Mouse (Mus musculus) CD4-positive, CD25-positive, alpha-beta regulatory T cell, adult 4 months (primary cell): Measurements from ENCODE around the gene Kcne4. TPM values are rescaled to one million over a fixed set of nuclear protein-coding genes. Genes with fewer than 3 reads are reported as not detected.
"Not testable (repeated sequence)": the region's sequence is repeated elsewhere in the genome, so short reads cannot be mapped to it uniquely, and the experiment has no call there.

Experiments
- ATAC-seq: one replicate; pipeline ENCODE4 v1.8.0; 2017
- polyA plus RNA-seq, 2 experiments: library from polyadenylated mRNA; unstranded; fragments of 100-300 nt; shearing (Covaris generic); gene quantifications; one replicate each; pipeline ENCODE4 v1.2.1; 2017

Kcne4 gene
- polyA plus RNA-seq: not detected

DNA sequence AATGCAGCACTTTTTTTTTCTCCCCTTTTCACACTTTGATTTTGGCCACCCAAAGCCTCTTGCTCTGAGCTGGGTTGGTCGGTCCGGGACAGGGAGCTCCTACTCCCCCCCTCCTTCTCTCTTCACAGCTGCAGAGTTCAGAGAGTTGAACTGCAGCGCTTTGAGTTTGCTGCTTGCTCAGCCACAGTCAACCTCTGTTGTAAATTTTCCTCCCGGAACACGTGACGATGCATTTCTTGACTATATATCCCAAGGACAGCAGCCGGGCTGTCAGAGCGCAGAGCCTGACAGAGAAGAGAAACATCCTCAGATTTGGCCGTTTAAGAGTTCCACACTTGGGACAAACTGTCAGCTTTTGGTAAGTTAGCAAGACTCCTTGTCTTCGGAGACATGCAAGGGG is at the start of gene Kcne4:
Gene Kcne4 (plus strand): TSS at position 120 of the 400 bp plus-strand sequence.
- ATAC-seq: no peak

DNA sequence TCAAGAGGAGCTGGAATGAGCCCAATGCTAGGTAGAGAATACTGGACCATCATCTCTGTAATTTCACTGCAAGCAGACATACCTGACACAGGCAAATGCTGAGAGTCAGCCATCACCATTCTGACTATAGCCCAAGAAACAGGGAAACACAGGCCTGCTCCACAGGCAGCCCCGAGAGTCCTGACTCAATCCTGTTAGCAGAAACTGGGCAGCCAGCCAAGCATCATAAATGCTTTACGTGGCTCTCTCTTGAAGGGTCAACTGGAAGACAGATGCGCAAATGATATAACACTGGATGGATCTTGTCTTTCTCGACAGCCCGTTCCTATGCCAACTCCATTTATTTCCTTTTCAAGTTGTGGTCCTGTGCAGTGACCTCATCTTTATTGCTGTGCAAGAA is 34.7 kb upstream of the Kcne4 start:
- no peak for ATAC-seq

DNA sequence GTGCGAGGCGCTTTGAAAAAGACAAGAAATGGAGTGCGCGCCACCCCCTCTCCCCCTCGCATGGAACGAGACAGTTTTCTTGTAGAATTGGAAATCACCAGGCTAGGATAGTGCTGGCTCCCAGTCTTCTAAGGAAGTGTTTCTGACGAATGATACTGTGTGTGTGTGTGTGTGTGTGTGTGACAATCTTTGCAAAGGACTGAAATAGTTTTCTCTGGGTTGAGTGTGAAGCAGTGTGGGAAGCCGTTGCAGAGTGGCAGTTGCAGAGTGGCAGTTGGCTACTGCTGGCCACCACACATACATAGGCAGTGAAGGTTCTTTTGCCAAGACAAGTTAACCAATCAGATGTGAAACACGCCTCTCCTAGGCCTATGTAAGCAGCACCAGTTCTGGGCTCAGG is 31.6 kb upstream of the Kcne4 start:
- not testable (repeated sequence) for ATAC-seq

DNA sequence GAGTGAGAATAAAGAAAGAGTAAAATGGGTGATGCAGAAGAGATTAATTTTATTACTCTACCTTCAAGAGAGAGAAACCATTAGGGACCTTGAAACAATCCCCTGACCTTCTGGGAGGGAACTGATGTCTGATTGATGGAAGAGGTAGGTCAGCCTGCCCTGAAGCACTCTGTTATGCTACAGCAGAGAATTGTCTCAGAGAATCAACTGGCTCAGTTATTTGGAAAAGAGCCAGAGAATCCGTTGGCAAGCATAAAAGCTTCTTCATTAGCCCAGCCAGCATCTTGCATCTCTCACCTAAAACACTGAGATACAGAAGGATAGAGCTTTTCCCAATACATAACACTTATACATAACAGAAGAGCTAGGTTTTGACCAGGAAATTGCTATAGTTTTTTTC is 26.8 kb upstream of the Kcne4 start:
- no peak for ATAC-seq

DNA sequence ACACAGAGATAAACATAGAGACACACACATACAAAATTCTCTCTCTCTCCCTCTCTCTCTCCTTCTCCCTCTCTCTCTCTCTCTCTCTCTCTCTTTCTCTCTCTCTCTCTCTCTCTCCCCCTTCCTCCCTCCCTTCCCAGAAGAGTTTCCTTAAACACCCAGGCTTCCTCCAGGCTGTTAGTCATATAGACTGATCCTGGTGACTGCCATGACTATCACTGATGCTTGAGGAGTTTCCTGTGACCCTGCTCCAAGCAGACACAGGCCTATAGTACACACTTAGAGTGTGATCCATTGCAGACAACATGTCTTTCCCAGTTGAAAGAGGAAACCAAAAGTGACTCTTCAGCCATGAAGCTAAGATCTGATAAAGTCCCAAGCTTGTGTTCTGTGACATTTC is 9.1 kb upstream of the Kcne4 start:
- ATAC-seq: no peak

DNA sequence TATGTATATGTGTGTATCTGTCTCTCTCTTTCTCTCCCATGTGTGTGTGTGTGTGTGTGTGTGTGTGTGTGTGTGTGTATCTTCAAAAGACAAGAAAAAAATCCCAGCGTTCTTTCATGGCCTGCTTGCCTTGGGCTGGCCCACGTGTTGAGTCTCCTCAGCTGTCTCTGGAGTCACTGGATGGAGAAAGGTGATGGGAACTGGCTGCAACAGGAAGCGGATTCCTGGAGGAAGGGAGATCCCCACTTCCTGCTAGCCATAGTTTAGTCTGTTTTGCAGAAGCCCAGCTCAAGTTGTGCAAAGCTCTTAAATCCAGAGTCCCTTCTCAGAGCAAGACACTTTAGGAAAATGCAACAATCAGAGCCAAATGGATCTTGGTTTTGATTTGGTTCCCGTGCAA is 6.7 kb upstream of the Kcne4 start:
- ATAC-seq: no peak

DNA sequence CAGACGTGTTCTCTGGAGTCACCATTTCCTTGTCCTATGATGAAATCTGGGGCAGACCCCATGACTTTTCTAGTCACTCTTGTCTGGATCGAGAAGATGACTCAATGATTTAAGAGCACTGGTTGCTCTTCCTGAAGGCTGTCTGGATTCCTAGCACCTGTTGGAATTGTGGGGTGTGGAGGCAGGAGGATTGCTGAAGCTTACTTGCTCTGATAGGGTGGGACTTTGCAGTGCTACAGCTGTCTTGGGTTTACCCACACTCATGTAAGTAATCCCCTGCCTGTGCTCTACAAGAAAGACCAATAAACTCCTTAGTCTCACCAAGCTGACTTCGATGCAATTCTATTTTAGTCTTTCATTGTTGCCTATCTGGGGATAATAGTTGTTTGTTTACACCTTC is 5.7 kb upstream of the Kcne4 start:
- no peak for ATAC-seq

DNA sequence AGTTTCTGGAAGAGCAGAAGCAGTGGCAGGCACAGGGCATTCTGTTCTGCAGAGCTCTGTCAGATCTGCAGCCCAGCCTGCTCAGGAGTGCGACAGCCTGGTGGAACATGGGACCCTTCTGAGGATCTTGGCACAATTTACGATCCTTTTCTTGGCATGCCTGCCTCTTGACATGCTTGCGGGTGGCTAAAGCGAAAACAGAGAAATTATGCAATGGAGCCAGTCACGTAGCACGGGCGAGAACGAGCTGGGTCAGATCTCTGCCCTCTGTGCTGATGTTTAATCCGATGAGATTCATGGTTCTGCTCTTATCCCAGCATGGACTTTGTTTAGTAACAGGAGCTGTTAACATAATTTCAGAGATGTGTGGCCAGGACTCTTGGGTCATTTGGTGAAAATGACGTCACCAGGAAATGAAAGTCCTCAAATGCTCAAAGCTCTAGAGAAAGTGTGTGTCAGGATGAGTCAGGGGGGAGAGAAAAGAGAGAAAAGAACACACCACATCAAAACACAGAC is 4.5 kb upstream of the Kcne4 start:
- no peak for ATAC-seq

DNA sequence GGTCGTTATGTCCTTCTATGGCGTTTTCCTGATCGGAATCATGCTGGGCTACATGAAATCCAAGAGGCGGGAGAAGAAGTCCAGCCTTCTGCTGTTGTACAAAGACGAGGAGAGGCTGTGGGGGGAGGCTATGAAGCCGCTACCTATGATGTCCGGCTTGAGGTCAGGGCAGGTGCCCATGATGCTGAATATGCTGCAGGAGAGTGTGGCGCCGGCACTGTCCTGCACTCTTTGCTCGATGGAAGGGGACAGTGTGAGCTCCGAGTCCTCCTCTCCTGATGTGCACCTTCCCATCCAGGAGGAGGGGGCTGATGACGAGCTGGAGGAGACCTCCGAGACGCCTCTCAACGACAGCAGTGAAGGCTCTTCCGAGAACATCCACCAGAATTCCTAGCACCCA is 1.2 kb downstream of the Kcne4 start:
- no peak for ATAC-seq

DNA sequence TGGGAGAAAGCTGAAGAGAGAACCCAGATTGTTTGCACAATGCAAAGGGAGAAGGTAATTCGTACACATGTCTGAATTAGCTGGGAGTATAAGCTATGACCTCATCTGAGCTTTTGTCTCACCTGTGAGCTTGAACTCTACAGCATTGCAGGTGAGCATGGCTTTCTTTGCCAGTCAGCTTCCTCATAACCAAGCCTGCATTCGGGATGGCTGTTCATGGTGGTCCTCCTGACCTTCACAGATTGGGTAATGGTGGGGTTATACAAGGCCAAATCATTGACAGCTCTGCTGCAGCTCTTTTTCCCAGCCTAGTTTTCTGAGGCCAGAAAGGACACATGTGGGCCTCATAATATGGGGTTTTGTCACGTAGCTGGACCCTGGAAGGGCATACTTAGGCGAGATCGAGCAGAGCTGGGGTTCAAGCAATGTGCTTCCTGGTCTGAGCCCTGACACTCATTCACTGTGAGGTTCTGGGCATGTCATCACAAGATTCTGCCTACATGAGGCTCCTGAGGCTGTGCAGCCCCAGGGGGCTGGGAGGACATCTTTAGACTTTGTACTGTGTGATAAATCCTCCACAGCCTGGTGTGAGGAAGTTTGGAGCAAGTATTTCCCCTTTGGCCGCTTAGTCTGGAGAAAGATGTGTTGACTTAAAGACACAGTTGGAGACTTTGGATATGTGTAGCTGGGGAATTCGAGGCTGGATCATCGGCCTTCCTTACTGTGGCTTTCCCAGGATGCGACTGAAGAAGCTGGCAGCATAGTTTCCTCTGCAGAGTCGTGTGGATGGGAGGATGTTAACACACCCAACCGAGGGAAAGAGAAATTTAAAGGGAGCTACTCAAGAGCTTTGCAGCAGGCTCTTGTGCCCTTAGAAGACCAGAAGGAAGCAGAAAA is 2.3 kb downstream of the Kcne4 start:
- no peak for ATAC-seq

DNA sequence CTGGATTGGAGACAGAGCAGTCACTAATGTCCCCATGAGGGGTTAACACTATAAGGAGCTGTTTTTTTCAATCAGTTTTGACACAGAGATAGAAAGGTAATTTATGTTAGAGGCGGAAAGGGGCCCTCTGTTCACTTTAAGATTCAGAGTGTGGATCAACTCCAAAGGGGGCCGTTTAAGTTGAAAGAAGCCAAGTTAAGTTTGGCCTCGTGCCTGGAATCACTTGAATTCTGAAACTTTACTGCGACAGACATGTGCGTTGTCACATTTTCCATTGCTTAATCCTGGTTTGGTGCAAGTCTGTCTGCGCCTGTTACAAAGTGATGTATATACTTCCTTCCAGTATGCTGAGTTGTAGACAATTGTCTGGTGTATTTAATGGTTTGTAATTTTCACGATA is 3.0 kb downstream of the Kcne4 start:
- ATAC-seq: no peak

DNA sequence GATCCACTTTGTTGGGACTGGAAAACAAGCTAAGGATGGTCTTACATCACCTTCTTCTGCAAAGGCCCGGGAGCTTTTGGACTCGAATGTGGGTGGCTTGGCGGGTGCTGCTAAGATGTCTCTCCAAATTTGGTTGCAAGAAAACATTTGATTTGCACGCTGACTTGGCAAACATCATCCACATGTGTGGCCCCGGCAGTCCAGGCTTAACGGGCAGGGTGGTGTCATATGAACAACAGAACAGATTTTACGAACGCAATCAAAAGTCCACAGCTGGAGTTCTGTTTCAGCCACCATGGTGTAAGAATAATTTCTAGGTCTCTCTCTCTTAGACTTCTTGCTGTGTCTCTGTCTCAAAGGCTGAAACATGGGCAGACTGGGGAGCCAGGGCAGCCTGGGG is 3.6 kb downstream of the Kcne4 start:
- ATAC-seq: no peak

DNA sequence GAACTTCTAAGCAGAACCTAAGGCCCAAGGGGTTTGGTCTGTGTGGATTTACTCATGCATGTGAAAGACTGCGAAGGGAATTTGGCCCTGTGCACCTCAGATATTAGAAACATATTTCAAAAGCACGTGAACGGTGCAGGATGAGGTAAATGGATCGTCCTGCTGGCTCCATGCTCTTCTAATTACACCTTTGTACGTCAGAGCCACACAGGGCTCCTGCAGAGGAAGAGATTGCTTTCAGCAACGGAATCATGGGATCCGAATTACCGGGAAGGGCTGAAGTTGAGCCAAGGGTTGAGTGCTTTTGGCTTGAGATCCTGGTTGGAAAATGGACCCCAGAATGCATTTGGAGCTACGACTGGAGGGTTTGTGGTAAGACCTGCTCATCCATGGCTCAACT is 4.6 kb downstream of the Kcne4 start:
- ATAC-seq: no peak

DNA sequence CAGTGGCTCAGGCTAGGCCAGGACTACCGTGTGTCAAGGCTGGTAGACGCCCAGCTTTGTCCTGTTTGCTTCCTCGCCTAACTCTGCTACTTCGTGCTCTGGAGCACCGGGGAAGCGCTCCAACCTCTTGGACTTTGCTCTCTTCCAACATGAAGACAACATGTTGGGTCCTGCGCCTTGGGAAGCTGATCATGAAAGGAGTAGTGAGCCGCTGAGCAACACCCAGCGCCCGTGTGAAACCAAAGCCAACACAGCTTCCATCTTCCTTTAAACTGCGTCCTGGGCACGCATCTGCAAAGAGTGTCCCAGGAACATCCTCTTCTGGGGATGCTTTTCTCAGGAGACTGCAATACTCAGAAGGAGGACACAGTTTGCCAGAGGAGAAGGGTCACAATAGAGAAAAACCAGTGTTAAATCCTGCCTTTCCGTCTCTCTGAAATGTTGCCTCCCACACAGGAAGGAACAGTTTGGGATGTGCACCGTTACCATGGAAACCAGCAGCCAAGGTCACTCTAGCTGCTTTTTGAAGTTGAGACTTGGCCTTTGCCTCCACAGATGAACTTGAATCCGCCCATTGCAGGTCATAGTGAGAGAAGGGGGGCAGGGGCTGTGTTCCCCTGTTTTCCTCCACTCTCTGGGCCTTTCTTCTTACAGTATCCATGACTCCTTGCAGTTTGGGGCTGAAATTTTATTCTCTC is 5.3 kb downstream of the Kcne4 start:
- ATAC-seq: no peak

DNA sequence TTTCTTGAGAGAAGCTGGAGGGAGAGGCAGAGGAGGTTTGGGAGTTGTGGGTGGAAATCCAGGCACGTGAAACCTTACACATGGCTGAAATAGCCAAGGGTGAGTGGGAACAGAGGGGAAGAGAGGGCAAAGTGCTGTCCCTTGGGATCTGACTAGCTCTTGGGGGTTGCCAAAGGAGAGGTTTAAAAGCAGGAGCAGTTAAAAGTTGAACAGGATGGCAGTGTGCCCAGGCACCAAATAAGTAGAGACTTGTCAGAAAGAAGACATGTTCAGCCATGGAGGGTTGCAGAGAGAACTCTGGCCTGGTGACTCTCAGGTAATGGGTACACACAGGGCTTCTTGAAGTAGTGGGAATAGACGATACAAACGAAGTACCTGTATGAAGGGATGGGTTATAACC is 8.7 kb downstream of the Kcne4 start:
- ATAC-seq: no peak

DNA sequence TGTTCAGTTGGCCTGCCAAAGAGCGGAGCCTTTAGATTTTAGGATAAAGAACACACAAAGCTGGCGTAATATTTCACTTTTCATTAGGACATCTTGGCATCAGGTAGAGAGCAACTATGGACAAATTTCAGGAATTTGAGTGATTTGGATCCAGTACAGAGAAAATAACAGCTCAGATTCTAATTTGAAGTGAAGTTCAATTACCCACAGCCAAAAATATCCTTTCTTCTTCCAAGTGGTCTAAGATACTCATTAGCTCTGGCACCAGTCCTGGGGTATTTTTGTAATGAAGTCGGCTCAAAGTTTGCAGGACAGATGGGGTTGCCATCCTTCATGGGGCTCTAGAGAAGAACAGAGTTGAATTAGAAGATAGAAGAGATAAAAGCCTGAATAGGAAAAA is 21.9 kb downstream of the Kcne4 start:
- ATAC-seq: no peak

DNA sequence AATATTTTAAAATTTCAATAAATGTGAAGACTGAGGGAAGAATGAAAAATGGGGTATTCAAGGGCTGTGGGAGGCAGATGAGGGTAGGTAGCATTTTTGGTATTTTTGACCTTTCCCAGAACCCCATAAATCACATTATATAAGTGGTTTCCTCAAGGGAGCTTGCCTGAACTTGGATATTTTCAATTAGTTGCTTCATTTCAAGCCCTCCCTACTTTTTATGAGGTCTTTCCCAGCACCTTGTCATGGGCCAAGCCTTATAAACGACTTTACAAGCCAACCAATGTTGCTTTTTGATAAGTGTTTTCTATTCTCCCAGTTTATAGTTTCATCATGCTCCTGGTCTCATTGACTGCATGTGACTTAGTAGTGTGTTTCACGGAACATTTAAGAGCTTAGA is 24.2 kb downstream of the Kcne4 start:
- no peak for ATAC-seq

DNA sequence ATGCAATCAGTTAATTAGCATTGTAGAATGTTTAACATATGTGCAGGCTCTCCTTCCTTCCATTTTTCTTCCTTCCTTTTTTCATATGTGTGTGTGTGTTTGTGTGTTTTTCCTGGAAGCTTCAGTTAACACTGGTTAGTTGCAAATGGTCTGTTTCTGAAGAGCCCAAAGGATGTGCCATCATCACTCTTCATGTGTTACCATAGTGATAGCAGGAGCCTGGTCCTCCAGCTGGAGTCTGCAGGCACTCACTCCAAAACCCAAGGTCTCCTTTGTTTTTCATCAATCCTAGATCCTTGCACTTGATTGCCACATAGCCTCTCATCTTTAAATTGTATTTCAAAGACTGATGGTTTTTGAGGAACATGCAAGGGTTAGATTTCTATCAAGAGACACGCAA is 29.1 kb downstream of the Kcne4 start:
- ATAC-seq: no peak

DNA sequence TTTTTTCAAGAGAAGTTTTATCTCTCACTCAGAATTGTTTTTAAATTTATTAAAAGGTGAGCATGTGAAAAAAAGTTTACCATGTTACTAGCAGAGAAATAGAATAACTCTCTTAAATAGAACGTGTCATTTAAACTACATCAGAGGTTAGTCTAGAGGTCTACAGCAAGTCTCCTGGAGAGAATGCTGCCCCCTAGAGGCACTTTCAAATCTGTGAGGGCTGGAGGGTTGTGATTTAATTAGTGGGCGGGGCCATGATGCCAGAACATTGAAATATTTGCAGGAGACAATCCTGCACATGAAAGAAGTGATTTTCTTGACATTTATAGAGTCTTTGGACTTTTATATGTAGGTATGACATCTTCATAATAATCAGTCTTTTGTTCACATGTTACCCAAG is 29.9 kb downstream of the Kcne4 start:
- ATAC-seq: no peak

DNA sequence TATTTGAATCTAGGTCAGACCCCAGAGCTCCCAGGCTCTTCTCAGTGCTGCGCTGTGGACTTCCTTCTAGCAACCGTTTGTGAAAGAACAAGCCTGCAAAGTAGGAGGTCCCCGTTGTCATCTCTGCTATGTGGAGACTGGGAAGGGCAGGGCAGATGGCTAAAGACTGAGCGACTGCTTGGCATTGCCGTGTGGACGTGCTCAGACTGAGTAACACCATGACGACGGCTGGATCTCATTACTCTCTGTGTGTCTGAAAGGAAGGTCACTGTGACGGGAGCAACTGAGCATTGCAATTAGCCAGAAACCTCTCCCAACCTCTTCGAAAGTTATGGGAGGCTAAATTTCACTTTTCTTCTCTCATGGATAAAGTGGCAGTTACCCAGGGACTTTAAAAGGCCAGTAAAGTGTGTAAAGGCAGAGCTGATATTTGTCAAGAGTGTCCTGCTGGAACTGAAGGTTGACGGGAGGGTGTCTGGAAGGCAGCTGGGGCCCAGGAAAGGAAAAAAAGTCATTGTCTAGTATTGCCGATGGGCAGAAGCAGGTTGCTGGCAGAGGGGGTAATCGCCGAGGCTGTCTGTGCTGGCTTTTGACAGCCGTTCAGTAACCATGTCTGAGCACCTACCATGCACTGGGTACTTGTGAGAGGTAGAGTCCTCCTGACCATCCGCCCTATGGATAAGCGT is 36.0 kb downstream of the Kcne4 start:
- ATAC-seq: no peak

DNA sequence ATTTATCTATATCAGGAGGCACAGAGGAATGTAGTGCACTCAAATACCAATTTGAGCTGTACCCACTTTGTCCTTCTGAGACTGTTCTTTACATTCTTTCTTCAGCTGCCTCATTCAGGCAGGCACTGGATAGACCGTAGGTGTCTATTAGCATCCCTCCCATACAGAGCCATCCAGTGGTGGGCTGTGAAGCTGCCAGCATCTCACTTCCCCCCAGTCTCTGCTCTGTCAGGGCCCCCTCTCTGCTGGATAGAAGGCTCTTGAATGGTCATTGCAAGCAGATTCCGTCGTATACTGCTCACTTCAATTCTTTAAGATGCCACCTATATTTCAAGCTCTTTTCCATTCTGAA is 36.5 kb downstream of the Kcne4 start:
- no peak for ATAC-seq

DNA sequence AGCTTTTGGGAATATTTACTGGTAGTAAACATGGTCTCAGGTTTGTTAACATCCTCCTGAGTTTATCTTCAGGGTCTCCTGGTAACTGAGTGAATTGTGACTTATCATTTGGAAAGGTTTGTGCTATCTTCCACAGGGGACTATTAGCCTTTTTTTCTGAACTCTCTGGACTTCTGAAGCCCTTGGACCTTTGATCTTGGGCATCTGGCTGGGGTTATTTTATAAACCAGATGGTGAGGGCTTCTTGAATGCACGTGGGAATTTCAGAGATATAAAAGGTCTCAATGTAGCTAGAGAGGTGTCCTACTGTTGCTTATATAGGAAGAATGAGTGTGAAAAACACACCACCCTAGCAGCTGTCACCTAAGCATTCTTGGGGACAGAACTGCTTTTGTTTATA is 37.7 kb downstream of the Kcne4 start:
- no peak for ATAC-seq

DNA sequence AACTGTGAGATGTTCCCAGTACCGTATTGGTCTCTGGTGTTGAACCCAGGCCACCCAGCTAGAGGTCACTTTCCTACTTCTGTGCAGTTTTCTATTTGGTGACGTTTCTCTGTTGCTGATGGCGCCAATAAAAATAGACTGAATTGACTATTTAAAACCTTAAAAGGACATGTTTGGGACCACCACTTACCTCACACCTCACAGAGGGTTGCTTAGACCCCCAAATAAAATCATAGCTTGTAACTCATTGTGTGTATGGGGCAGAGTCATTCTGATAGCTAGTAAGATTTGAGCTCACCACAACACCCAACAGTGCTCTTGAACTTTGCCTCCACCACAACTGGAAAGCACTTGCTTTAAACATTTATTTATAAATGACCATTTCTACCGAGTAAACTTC is 43.0 kb downstream of the Kcne4 start:
- ATAC-seq: no peak

DNA sequence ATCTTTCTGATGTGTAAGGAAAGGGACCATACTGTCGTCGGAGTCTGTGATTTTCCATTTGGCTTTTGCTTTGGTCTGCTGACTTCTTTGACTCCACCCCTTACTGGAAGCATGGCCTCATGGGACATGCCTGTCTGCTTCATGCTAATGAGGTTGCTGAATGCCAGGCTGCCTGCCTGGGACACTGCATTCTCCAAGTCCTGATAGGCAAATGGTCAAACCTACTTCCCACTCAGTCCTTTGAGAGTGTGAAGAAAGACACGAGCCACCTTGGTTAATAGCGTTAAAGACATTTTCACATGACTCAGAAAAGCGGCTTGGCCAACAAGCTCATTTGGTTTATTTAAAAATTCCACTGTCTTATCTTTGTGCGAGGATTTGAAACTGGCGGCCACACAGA is 43.5 kb downstream of the Kcne4 start:
- ATAC-seq: no peak
